Mouse (Mus musculus): Measurements from ENCODE around the gene Ddias.

- TF ChIP-seq CTCF (IDR thresholded peaks at IDR 0.05; ENCODE audit: extremely low read depth, insufficient read depth, insufficient read length, insufficient replicate concordance) (no peak), POLR2A (IDR thresholded peaks at IDR 0.05; ENCODE audit: low read depth, low read length) (no peak)
Measured at GRCm38 (mm10) chr7:92876066-92876465, 2.0 kb upstream of the Ddias start.

All from spleen, adult 2 months (tissue).